Mouse (Mus musculus): ENCODE data around the gene Slc39a11. TPM values are rescaled to one million over a fixed set of nuclear protein-coding genes. Genes with fewer than 3 reads are reported as not detected.
A peak's percentile ranks its signal among the peaks of the same experiment; 100 is the strongest.

Slc39a11 gene
- polyA plus RNA-seq, 1 experiment from 2014 or later, result 20.4 TPM

DNA sequence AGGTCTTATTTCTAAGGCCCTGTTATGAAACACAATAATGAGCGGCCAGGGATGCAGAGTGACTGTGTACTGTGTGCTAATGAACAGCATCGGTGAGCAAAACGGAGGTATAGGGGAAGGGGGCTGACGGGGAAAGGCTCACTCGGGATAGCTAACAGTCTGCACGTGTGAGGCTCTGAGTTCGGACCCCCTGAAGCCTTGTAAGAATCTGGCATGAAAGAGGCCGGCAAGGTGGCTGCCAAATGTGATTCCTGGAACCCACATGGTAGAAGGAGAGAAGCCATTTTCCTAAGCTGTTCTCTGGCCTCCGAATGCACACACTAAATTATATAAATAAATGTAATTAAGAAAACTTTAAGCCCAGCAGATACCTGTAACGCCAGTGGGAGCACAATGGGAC lies 276.0 kb downstream of the Slc39a11 start:
- no peak for DNase-seq (ENCODE audit: low spot score)
- Histone ChIP-seq H3K27ac (replicated peaks) (no peak overlapping the region), H3K4me3 (no peak overlapping the region), H3K9me3 (replicated peaks) (peaks cover 8% of the 10 kb centered on the region; the same call in 1 of the 2 replicates), H3K4me1 (peaks cover 14% of the 10 kb centered on the region), H3K36me3 (no peaks in the 10 kb centered on the region), H3K27me3 (ENCODE audit: low read depth, poor library complexity, severe bottlenecking) (no peaks in the 10 kb centered on the region)
- 88% methylated on average over 10 of the region's 10 CpGs for WGBS

GRCm38 (mm10) chr11:113373331-113373730 lies 276.5 kb downstream of the Slc39a11 start:
- no peaks in the 10 kb centered on the region for H3K27me3 ChIP-seq (ENCODE audit: low read depth, poor library complexity, severe bottlenecking)
- peaks cover 10% of the 10 kb centered on the region for H3K4me1 ChIP-seq
- no peak overlapping the region for H3K4me3 ChIP-seq
- H3K36me3 ChIP-seq, result no peaks in the 10 kb centered on the region
- DNase-seq (ENCODE audit: low spot score), result no peak
- peaks cover 8% of the 10 kb centered on the region; the same call in 1 of the 2 replicates for H3K9me3 ChIP-seq (replicated peaks)
- H3K27ac ChIP-seq (replicated peaks), result 0 out of 2 replicates have a peak overlapping the region, but pooled peaks have one; percentile 28
- 94% methylated on average over 9 of the region's 9 CpGs for WGBS

- Histone ChIP-seq H3K36me3 (no peaks in the 10 kb centered on the region), H3K27ac (replicated peaks) (peak overlapping the region; percentile 65), H3K4me3 (no peak overlapping the region), H3K9me3 (replicated peaks) (peaks cover 8% of the 10 kb centered on the region; the same call in 1 of the 2 replicates), H3K4me1 (peaks cover 50% of the 10 kb centered on the region), H3K27me3 (ENCODE audit: low read depth, poor library complexity, severe bottlenecking) (peaks cover 13% of the 10 kb centered on the region)
- DNase-seq (ENCODE audit: low spot score), result no peak
- WGBS, result 59% methylated on average over 13 of the region's 13 CpGs
Observed at GRCm38 (mm10) chr11:113368046-113368445, 281.8 kb downstream of the Slc39a11 start.

DNA sequence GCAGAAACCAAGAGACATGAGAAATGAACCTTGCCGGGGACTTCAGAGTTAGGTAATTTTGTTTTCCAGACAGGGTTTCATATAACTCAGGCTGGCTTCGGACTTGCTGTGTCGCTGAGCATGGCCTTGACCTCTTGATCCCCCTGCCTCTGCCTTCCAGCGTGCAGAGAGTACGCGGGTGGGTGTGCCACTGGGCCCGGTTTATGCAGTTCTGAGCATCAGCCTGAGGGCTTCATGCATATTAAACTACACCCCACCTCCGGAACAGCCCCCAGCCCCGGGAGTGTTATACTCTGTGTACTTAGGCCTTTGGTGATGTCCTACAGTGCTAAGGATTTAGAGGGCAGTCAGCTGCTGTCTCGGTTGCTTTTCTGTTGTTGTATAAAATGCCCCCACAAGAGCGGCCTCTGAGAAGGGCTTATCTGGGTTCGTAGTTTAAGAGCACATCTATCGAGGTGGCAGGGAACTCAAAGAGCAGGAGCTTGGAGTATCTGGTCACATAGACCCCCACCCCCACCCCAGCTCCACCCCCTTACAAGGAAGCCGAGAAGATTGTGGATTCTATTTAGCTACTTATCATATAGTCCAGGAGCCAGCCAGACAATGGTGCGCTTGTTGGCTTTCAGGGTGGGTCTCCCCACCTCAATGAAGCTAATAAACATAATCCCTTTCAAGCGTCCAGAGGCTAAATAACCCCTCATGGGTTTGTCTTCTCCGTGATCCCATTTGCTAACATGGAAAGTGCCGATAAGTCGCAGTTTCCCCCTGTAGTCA lies 283.4 kb downstream of the Slc39a11 start:
- Histone ChIP-seq H3K27ac (replicated peaks) (peak overlapping the region; percentile 65), H3K4me1 (peaks cover 50% of the 10 kb centered on the region), H3K27me3 (ENCODE audit: low read depth, poor library complexity, severe bottlenecking) (peaks cover 22% of the 10 kb centered on the region), H3K4me3 (peak overlapping the region; percentile 12; the same call in 1 of the 2 replicates), H3K36me3 (no peaks in the 10 kb centered on the region), H3K9me3 (replicated peaks) (peaks cover 5% of the 10 kb centered on the region; the same call in 1 of the 2 replicates)
- 40% methylated on average over 19 of the region's 19 CpGs for WGBS
- DNase-seq (ENCODE audit: low spot score), result peak; percentile 39

DNA sequence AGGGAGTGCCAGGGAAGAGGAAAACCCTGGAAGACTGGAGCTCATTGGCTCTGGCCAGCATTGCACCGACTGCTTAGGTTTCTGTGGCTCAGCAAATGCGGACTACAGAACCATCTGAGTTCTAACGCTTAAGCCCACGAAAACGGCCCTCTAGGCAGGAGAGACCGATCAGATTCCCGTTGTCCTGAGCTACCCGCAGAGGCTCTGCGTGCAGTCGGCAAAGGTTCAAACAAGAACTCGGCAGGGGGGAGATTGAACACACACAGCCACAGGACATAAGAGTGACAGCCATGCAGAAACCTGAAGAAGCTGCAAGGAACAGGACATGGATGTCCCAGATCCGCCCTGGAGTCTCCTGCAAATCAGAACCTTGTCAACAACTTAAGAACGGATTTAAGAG lies 286.1 kb downstream of the Slc39a11 start:
- DNase-seq (ENCODE audit: low spot score), result no peak
- peaks cover 45% of the 10 kb centered on the region for H3K4me1 ChIP-seq
- no peaks in the 10 kb centered on the region for H3K9me3 ChIP-seq (replicated peaks)
- 29% methylated on average over 13 of the region's 13 CpGs for WGBS
- H3K27ac ChIP-seq (replicated peaks), result peak overlapping the region; percentile 28; the same call in 1 of the 2 replicates
- H3K27me3 ChIP-seq (ENCODE audit: low read depth, poor library complexity, severe bottlenecking), result peaks cover 22% of the 10 kb centered on the region
- no peaks in the 10 kb centered on the region for H3K36me3 ChIP-seq
- H3K4me3 ChIP-seq, result no peak overlapping the region

DNA sequence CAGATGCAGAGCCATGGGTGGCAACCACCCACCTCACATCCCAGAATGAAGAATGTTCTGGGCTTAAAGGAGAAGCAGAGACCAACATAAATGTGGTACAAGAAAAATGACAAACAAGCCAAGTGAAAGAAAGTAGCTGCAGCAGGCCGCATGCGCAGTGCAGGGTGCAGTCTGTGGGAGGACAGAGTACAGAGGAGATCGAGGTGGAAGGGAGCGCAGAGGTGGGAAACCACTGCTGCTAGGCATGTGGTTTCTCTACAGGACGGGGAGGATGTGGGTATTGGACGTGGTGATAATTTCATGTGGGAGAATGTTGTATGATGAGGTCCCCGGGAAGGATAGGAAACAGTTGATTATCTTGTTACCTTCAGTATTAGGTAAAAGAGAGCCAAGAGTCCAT lies 287.3 kb downstream of the Slc39a11 start:
- Histone ChIP-seq H3K27ac (replicated peaks) (no peak overlapping the region), H3K4me1 (peaks cover 38% of the 10 kb centered on the region), H3K4me3 (no peak overlapping the region), H3K27me3 (ENCODE audit: low read depth, poor library complexity, severe bottlenecking) (peaks cover 22% of the 10 kb centered on the region), H3K9me3 (replicated peaks) (no peaks in the 10 kb centered on the region), H3K36me3 (no peaks in the 10 kb centered on the region)
- WGBS, result 92% methylated on average over 7 of the region's 7 CpGs
- no peak for DNase-seq (ENCODE audit: low spot score)

DNA sequence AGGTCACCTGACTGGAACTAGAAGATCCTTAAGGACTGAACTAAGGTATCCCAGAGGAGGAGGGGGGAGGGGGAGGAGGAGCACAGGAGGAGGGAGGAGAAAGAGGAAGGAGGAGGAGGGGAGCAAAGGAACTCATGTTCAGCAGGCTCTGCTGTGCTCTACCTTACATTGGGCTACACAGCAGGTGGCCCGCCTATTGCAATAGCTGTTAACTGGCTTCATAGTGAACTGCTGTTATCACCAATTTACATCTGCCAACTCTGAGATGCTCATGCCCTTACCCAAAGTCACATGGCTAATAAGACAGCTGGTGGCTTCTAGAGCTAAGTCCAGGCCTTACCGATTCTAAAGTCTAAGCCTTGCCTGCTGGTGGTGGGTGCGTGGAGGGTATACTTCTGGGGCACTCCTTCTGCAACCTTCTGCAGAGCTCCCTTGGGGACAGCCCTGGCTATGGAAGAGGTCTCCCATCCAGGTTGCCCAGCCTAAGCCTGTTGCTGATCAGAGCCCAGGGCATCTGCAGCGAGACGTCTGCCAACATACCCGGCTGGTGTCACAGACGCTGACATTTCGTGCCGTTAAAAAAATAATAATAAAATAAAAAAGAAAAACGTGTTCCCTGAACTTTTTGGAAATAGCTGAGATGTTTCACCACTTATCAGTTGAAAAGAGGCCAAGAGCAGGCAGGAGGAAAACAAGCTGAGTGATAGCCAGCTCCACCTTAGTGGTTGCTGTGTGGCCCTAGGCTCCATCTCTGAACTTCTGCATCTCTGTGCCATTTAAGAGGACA lies 289.6 kb downstream of the Slc39a11 start:
- no peak overlapping the region for H3K4me3 ChIP-seq
- no peaks in the 10 kb centered on the region for H3K36me3 ChIP-seq
- H3K4me1 ChIP-seq, result peaks cover 22% of the 10 kb centered on the region
- no peak overlapping the region for H3K27ac ChIP-seq (replicated peaks)
- no peaks in the 10 kb centered on the region for H3K9me3 ChIP-seq (replicated peaks)
- no peak for DNase-seq (ENCODE audit: low spot score)
- 92% methylated on average over 10 of the region's 10 CpGs for WGBS
- peaks cover 21% of the 10 kb centered on the region for H3K27me3 ChIP-seq (ENCODE audit: low read depth, poor library complexity, severe bottlenecking)

DNA sequence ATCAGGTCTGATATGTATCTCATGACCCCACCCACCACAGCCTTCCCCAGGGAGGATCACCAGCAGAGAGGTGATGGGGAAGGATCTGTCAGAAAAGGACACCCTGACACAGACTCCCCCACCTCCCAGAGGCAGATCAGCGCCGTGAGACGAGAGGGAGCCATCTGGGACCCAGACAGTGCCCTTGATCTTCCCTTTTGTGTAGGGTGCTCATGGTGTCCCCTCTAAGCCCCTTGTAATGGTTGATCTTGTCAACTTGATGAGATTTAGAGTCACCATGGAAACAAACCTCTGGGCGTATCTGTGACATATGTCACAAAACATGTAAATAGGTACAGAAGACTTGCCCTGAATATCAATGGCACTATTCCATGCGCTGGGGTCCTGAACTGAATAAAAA lies 293.9 kb downstream of the Slc39a11 start:
- H3K27ac ChIP-seq (replicated peaks), result peak overlapping the region; percentile 63
- no peak for DNase-seq (ENCODE audit: low spot score)
- 70% methylated on average over 5 of the region's 5 CpGs for WGBS
- no peaks in the 10 kb centered on the region for H3K36me3 ChIP-seq
- H3K4me1 ChIP-seq, result peaks cover 28% of the 10 kb centered on the region
- H3K27me3 ChIP-seq (ENCODE audit: low read depth, poor library complexity, severe bottlenecking), result no peaks in the 10 kb centered on the region
- H3K4me3 ChIP-seq, result no peak overlapping the region
- no peaks in the 10 kb centered on the region for H3K9me3 ChIP-seq (replicated peaks)

- H3K27me3 ChIP-seq (ENCODE audit: low read depth, poor library complexity, severe bottlenecking), result no peaks in the 10 kb centered on the region
Observed at GRCm38 (mm10) chr11:113352085-113352815, 297.6 kb downstream of the Slc39a11 start.

GRCm38 (mm10) chr11:113350583-113350982 lies 299.3 kb downstream of the Slc39a11 start:
- H3K27me3 ChIP-seq (ENCODE audit: low read depth, poor library complexity, severe bottlenecking), result no peaks in the 10 kb centered on the region
- 97% methylated on average over 4 of the region's 4 CpGs for WGBS
- no peak for DNase-seq (ENCODE audit: low spot score)
- H3K9me3 ChIP-seq (replicated peaks), result peaks cover 18% of the 10 kb centered on the region
- H3K27ac ChIP-seq (replicated peaks), result no peak overlapping the region
- peaks cover 40% of the 10 kb centered on the region for H3K4me1 ChIP-seq
- no peak overlapping the region for H3K4me3 ChIP-seq
- H3K36me3 ChIP-seq, result 0 out of 2 replicates have a peak, but pooled peaks cover 3% of the 10 kb centered on the region

More at GRCm38 (mm10) chr11:113352085-113352815, 297.6 kb downstream of the Slc39a11 start:
- H3K36me3 ChIP-seq, result 0 out of 2 replicates have a peak, but pooled peaks cover 3% of the 10 kb centered on the region
- peaks cover 35% of the 10 kb centered on the region for H3K4me1 ChIP-seq
- H3K27ac ChIP-seq (replicated peaks), result peak overlapping the region; percentile 63
- WGBS, result 41% methylated on average over 12 of the region's 12 CpGs
- peaks cover 18% of the 10 kb centered on the region for H3K9me3 ChIP-seq (replicated peaks)
- DNase-seq (ENCODE audit: low spot score), result peak; percentile 40
- no peak overlapping the region for H3K4me3 ChIP-seq

DNA sequence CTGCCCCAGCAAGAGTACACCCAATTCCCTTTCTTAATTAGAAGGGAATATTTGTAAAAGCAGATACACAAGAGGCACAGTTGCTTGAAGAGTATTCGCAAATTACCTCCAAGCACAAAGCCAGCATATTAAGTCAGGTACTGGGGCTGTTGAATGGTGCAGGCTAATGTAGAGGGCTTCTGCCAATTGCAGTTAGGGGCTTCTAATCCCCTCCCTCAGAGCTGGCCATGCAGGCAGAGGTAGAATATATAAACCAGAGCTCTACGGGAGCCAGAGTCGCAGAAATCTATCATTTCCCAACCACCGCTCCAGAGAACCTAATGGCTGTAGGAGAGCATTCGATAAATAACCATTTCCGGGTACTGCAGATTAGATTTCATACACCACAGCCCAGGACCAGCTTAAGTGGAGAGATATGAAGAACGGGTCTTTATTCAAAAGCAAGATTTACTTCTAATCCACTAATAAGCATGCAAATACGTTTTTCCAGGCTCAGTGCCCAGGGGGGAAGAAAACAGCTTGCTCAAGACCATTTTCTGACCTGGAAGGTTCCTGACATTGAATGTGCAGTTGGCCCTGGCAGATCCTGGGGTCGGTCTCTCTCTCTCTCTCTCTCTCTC lies 302.9 kb downstream of the Slc39a11 start:
- H3K4me3 ChIP-seq, result no peak overlapping the region
- no peaks in the 10 kb centered on the region for H3K27me3 ChIP-seq (ENCODE audit: low read depth, poor library complexity, severe bottlenecking)
- 0 out of 2 replicates have a peak, but pooled peaks cover 3% of the 10 kb centered on the region for H3K36me3 ChIP-seq
- no peak for DNase-seq (ENCODE audit: low spot score)
- H3K9me3 ChIP-seq (replicated peaks), result peaks cover 20% of the 10 kb centered on the region
- H3K27ac ChIP-seq (replicated peaks), result no peak overlapping the region; the same call in 1 of the 2 replicates
- WGBS, result 76% methylated on average over 9 of the region's 9 CpGs
- H3K4me1 ChIP-seq, result peaks cover 38% of the 10 kb centered on the region

DNA sequence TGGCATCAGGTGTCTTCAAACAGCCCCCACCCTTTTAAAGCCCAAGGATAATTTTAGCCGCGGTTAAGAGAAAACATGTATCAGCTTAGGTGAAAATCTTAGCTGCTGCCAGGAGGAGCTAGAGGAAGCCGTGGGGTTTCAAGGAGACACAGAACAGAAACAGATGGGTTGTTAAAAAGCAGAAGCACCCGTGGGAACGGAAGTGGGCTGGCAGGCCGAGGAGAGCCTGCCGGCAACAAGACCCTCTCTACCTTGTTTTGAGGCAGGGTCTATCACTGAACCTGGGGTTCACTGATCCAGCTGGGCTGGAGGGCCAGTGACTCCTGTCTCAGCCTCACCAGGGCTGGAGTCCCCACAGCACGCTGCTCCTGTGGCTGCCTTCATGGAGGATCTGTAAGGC lies 310.1 kb downstream of the Slc39a11 start:
- Histone ChIP-seq H3K4me3 (no peak overlapping the region), H3K27me3 (ENCODE audit: low read depth, poor library complexity, severe bottlenecking) (no peaks in the 10 kb centered on the region), H3K27ac (replicated peaks) (no peak overlapping the region), H3K9me3 (replicated peaks) (peaks cover 7% of the 10 kb centered on the region; the same call in 1 of the 2 replicates), H3K36me3 (peaks cover 4% of the 10 kb centered on the region; the same call in 1 of the 2 replicates), H3K4me1 (peaks cover 21% of the 10 kb centered on the region)
- 89% methylated on average over 8 of the region's 8 CpGs for WGBS
- DNase-seq (ENCODE audit: low spot score), result no peak
